Mouse (Mus musculus) left cerebral cortex, postnatal 10 days (tissue): ENCODE data around the gene Catsper4. TPM values are rescaled to one million over a fixed set of nuclear protein-coding genes. Genes with fewer than 3 reads are reported as not detected.
A peak's percentile ranks its signal among the peaks of the same experiment; 100 is the strongest.

Experiments used
- DNase-seq, 2 experiments: peaks; one replicate each; pipeline ENCODE4 v3.0.0; 2021 to 2022; ENCODE audit warnings: low spot score in 2 of 2, mixed read lengths in 1 of 2; ENCODE audit errors: extremely low spot score in 1 of 2
- intact Hi-C: fragments of 180-260 bp; cut with DNase I; formaldehyde crosslinking; loops from one replicate; pipeline ENCODE4 v1.15.1; 2025
- total RNA-seq, 2 experiments: library from RNA; stranded (reverse); gene quantifications; 2 replicates each; pipeline ENCODE4 v1.2.3; 2021

The Catsper4 gene
- total RNA-seq, 2 experiments from 2014 or later = not detected

GRCm38 (mm10) chr4:134252131-134252910 lies 25.1 kb upstream of the Catsper4 start:
- DNase-seq = no peak
- intact Hi-C loops = loop anchor here (5.0 kb wide), 2 partner anchors 40 to 105 kb away; no protein-coding TSS in a partner anchor

DNA sequence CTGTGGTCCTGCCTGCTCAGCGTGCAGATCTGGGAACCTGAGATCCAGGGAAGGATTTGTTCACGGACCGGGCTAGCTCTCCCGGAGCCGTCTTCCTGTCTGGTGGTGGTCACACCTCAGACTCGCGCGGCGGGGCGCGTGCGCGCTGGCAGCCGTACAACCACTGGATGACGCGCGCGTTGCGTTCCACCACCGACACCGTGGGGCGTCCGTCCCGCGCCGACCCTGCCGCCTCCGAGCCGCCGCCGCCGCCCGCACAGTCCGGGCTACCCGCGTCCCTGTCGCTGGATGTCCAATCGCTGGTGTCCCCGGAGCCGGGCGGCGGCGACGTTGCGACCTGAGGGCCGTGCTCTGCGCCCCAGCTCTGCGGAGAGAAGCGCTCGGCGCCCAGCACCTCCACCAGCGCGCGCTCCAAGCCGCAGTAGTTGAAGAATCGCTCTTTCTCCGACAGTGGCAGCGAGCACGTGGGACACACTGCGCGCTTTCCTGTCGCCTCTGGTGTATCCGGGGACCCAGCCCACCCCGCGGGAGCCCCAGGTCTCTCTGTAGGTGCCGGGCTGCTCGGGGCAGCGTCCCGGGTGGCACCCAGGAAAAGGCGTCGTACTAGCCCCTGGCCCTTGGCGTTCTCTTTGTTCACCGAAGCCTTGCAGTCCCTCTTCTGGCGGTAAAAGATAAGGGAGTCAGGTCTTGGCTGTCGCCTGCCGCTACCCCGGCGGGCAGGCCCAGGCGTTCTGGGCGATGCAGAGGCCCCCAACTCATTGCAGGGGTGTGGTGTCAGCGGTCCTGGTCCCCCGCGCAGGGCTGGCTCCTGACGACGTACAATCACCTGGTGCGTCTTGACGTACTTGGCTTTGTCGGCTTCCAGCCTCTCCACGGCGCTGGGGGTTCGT lies 24.3 kb upstream of the Catsper4 start:
- DNase-seq = peak in 1 of 2 experiments; percentile 84
- intact Hi-C loops = loop anchor here (5.0 kb wide), 2 partner anchors 41 to 106 kb away; no protein-coding TSS in a partner anchor

- no peak for DNase-seq
- intact Hi-C loops = loop anchor here (5.0 kb wide), 2 partner anchors 41 to 106 kb away; no protein-coding TSS in a partner anchor
These were observed 23.7 kb upstream of the Catsper4 start for GRCm38 (mm10) chr4:134250930-134251240.

DNA sequence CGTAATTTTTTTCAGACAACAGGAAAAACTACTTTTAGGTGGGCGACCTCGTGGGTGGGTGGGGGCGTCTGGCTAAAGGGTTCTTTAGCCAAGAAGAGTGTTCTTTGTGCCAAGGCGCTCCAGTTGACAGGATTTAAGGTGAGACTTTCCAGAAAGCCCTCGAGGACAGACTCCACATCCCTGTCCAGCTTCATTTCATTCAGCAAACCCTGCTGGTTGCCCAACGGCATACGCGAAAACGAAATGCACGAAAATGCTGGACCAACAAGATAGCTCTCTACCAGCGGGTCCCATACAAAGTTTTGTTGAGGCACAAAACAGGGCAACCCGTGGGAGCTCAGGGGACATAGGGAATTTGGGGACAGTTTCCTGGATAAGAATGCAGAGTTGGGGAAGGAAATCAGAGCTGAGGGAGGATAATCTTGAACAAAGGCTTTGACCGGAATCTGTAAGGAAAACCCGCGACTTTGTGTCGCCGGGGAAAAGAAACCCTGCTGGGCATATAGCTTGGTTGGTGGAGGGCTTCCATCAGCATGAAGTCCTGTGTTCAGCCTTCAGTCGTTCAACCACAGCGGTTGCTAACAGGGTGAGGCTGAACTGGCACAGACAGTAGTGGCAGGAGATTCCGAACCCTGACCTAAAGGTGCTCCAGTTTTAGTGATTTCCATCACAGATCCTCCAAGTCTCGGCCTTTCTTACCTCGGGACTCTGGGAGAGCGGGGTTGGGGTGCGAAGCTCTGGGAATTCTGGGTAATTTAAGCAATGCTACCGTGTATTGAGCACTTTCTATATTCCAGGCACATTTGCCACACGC lies 23.1 kb upstream of the Catsper4 start:
- intact Hi-C loops = loop anchor here (5.0 kb wide), 2 partner anchors 42 to 107 kb away; no protein-coding TSS in a partner anchor
- no peak for DNase-seq

GRCm38 (mm10) chr4:134249651-134250050 lies 22.5 kb upstream of the Catsper4 start:
- intact Hi-C loops = loop anchor here (5.0 kb wide), 2 partner anchors 43 to 108 kb away; no protein-coding TSS in a partner anchor
- DNase-seq = peak in 1 of 2 experiments; percentile 86

DNA sequence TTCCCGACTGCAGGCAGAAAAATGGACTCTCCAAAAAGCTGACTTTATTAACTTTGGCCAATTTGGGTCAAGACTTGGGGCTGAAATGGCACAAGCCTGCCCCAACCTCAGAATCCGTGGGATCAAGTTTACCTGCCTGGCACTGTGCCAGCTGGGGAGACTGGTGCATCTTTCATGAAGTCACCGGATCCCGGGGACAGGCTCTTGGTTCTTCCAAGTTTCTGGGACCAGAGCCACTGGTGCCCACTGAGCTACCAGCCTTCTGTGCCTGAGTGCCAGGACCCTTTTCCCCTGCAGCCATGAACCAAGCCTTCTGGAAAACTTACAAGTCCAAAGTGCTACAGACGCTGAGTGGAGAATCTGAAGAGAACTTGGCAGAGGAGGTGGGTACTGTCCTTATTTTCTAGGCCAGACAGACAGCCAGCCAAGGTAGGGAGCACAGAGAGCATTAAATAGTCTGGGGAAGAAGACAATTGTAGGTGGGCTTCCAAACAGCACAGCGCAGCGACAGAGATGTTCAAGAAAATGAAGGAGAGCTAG lies 19.6 kb upstream of the Catsper4 start, which contains the start of gene Gm30191:
Gene Gm30191, plus strand, starts transcription at position 217 of the 540 bp plus-strand sequence.
- no peak for DNase-seq
- intact Hi-C loops = no loop called here

GRCm38 (mm10) chr4:134246256-134246655 lies 19.1 kb upstream of the Catsper4 start:
- intact Hi-C loops = no loop called here
- DNase-seq = no peak

- intact Hi-C loops = no loop called here
- DNase-seq = peak; percentile 93 to 96
These were observed 18.1 kb upstream of the Catsper4 start, which contains the start of gene Zfp593 for GRCm38 (mm10) chr4:134245148-134245843. Gene Zfp593 (minus strand): TSS chr4:134245592.

- no peak for DNase-seq
These were observed 16.5 kb upstream of the Catsper4 start, which contains the start of gene E130218I03Rik for GRCm38 (mm10) chr4:134243516-134244250. Gene E130218I03Rik (plus strand): TSS chr4:134243662.

GRCm38 (mm10) chr4:134238686-134239085 lies 11.5 kb upstream of the Catsper4 start:
- intact Hi-C loops = no loop called here

More at GRCm38 (mm10) chr4:134243516-134244250, 16.5 kb upstream of the Catsper4 start, which contains the start of gene E130218I03Rik:
- intact Hi-C loops = no loop called here

DNA sequence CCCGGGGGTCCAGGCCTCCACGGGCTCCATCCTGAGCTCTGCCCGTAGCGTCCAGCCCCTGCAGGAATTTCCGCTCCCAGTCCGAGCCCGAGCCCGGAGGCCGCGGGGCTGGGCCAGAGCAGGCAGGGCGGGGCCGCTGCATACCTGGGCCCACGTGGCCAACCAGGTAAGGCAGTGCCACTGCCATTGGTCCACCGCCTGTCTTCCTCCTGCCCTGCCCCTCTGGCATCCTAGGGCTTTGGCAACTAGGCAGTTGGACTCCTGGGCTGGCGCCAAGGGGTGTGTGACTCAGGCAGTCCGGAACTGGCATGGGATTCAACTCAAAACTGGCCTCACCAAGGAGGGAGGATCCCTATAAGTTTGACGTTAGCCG lies 11.1 kb upstream of the Catsper4 start, which contains the start of gene Cnksr1:
Gene Cnksr1, minus strand, starts transcription at position 121 of the 373 bp plus-strand sequence.
- peak in 1 of 2 experiments; percentile 72 for DNase-seq
- intact Hi-C loops = no loop called here

More at GRCm38 (mm10) chr4:134238686-134239085, 11.5 kb upstream of the Catsper4 start:
- no peak for DNase-seq

GRCm38 (mm10) chr4:134237582-134238278 lies 10.5 kb upstream of the Catsper4 start:
- no peak for DNase-seq
- intact Hi-C loops = no loop called here

- no peak for DNase-seq
- intact Hi-C loops = no loop called here
These were observed 7.7 kb upstream of the Catsper4 start for GRCm38 (mm10) chr4:134234876-134235275.

DNA sequence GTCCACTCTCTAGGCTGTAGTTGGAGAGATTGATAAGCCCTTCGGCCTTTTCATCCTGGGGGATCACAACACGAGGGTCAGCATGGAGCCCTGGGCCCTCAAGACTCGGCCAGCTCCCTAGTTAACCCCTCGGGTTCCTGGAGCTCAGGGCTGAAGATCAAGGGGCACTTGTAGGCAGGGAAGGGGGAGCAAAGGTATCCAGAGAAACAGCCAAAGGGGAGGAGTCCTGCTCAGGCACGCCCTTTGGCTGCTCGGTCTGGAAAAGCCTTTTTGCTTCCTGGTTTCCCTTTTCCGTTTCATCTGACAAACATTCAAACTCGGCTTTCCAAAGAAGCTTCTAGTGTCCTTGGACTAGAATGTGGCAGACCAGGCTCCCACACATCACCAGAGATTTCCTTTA lies 3.2 kb upstream of the Catsper4 start:
- no peak for DNase-seq
- intact Hi-C loops = no loop called here

DNA sequence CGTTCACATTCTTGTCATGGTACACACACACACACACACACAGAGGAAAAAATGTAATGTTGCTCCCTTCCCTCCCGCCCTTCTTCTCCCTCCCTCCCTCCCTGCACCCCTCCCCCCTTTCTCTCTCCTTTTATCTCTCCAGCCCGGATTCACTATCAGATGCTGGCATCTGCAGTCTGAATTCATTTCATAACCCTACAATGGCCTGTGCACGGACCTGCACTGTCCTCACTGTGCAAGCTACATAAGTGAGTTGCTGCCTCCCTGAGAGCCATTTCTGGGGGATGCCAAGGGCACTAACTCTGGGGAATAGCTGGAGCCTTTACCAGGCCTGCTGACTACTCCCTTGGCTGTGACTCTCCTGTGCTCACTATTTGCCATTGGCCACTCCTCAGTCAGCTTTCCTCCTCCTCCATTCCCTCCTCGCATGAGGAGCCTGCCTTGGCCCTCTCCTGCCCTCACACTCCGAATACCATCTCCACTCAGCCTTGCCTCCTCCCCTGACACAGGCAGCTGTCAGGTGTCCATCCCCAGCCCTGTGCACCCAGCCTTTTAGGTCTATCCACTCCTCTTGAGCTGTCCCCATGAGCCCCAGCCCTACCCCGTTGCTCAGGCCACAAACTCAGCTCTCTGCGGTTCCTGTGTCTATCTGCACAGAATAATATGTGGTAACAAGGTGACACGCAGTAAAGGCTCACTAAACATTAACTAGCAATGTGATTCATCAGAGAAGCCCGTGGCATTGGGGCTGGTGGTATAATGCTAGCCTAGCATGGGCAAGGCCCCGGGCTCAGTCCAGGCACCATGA lies 4.2 kb downstream of the Catsper4 start:
- intact Hi-C loops = no loop called here

More for the DNA sequence above, 4.2 kb downstream of the Catsper4 start:
- no peak for DNase-seq
